Mouse (Mus musculus): ENCODE data around the gene Faf2. TPM values are rescaled to one million over a fixed set of nuclear protein-coding genes. Genes with fewer than 3 reads are reported as not detected.

Gene Faf2
- total and polyA plus RNA-seq, 3 experiments = 40.8 to 51.7 (median 43.7) TPM

- in situ Hi-C loops (cut with MboI; ENCODE audit: low pct_ligation_motif_present, low pct_unique_long_range_greater_than_20kb, low sequenced_read_pairs) (no loop called here), dilution Hi-C loops (cut with MboI; ENCODE audit: extremely low pct_ligation_motif_present, extremely low pct_unique_long_range_greater_than_20kb, low sequenced_read_pairs) (no loop called here)
- H3K36me3 ChIP-seq (replicated peaks in 1 of 2; ENCODE audit: control insufficient read depth in 1 of 2, insufficient read depth in 1 of 2, low read length in 1 of 2) = peaks cover 13 to 68% of the 10 kb centered on the region in 2 experiments
These were observed 31.3 kb upstream of the Faf2 start, which contains the start of the genes Nop16 and Higd2a for GRCm38 (mm10) chr13:54589996-54590951. Nop16 (minus strand) TSS chr13:54590090. Higd2a (plus strand) TSS chr13:54590207.

DNA sequence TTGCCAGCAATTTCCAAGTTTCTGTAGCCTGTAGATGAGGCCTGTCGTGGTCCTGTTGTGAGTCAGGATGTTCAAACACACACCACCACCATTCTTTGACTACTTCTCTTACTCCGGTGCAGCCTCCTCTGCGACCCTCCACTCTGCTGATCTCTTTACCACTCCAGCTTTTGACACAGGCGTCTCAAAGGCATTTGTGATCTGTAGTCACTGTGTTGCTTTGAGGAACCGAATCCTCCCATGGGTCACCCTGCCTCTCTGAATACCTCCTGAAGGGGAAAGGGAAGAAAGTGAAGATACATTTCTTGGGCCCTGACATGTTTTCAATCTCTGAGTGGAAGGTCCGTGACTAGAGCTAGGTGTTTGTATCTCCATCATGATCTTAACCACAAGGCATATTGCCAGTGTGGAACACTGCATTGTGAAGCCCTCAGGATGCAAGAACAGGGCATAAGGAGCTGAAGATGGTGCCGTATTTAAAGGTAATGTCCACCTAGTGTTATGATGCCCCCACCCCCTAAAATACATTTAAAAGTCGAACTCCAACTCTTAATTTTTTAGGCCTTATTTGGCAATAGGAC, 29.7 kb upstream of the Faf2 start:
- no peak for DNase-seq (ENCODE audit: extremely low read depth)
- Histone ChIP-seq H3K27ac (ENCODE audit: insufficient read depth, low read depth) (no peak overlapping the region), H3K4me2 (ENCODE audit: insufficient read depth, low read depth, poor library complexity, severe bottlenecking) (peak overlapping the region; percentile 65), H3K36me3 (replicated peaks in 1 of 2; ENCODE audit: control insufficient read depth in 1 of 2, insufficient read depth in 1 of 2, low read length in 1 of 2) (peaks cover 8 to 70% of the 10 kb centered on the region in 2 experiments), H3K27me3 (replicated peaks) (no peaks in the 10 kb centered on the region), H3K79me2 (replicated peaks; ENCODE audit: control insufficient read depth, extremely low read depth, insufficient read depth, poor library complexity, severe bottlenecking) (peaks cover 28% of the 10 kb centered on the region), H3K4me3 (replicated peaks in 1 of 3; ENCODE audit: low read depth in 2 of 3, low read length in 2 of 3, poor library complexity in 1 of 3) (no peak overlapping the region), H3K9ac (ENCODE audit: insufficient read depth, low read depth) (no peak overlapping the region), H3K4me1 (ENCODE audit: control insufficient read depth in 1 of 2, insufficient read depth in 2 of 2) (peaks cover 7 to 30% of the 10 kb centered on the region in 2 experiments), H3K9me3 (replicated peaks; ENCODE audit: low read length) (no peaks in the 10 kb centered on the region)
- dilution Hi-C loops (cut with MboI; ENCODE audit: extremely low pct_ligation_motif_present, extremely low pct_unique_long_range_greater_than_20kb, low sequenced_read_pairs) (no loop called here), in situ Hi-C loops (cut with MboI; ENCODE audit: low pct_ligation_motif_present, low pct_unique_long_range_greater_than_20kb, low sequenced_read_pairs) (no loop called here)
- TF ChIP-seq SMC3 (IDR thresholded peaks at IDR 0.05; ENCODE audit: low read depth, low read length) = no peak

More at GRCm38 (mm10) chr13:54589996-54590951, 31.3 kb upstream of the Faf2 start, which contains the start of the genes Nop16 and Higd2a:
- peak; percentile 99 for DNase-seq (ENCODE audit: extremely low read depth)
- H3K4me2 ChIP-seq (ENCODE audit: insufficient read depth, low read depth, poor library complexity, severe bottlenecking) = peak within 1 kb of the TSS; percentile 65
- TF ChIP-seq ZMIZ1 (IDR thresholded peaks at IDR 0.05; ENCODE audit: low read depth, low read length) = peak; percentile 90
- TF ChIP-seq HCFC1 (IDR thresholded peaks at IDR 0.05; ENCODE audit: low read depth, low read length) = peak; percentile 91
- TF ChIP-seq USF2 (conservative IDR thresholded peaks at IDR 0.05; ENCODE audit: low read depth, low read length) = no peak
- no peak for TF ChIP-seq MAFK (IDR thresholded peaks at IDR 0.05; ENCODE audit: insufficient replicate concordance, low read length)
- TF ChIP-seq MEF2A (IDR thresholded peaks at IDR 0.05; ENCODE audit: borderline replicate concordance, low read depth, low read length) = no peak
- TF ChIP-seq SMC3 (IDR thresholded peaks at IDR 0.05; ENCODE audit: low read depth, low read length) = no peak
- peak; percentile 99 for TF ChIP-seq MYC (IDR thresholded peaks at IDR 0.05; ENCODE audit: low read depth, low read length)
- TF ChIP-seq RAD21 (IDR thresholded peaks at IDR 0.05; ENCODE audit: low read depth, low read length) = no peak
- TF ChIP-seq POLR2AphosphoS2 (IDR thresholded peaks at IDR 0.05; ENCODE audit: low read depth, low read length) = peak; percentile 84; the same call in 1 of the 2 replicates
- TF ChIP-seq KAT2A (IDR thresholded peaks at IDR 0.05; ENCODE audit: insufficient replicate concordance, low read length) = peak; percentile 91; the same call in 1 of the 2 replicates
- peak; percentile 85 for TF ChIP-seq NRF1 (IDR thresholded peaks at IDR 0.05; ENCODE audit: low read depth, low read length)
- peak; percentile 48; the same call in 1 of the 2 replicates for TF ChIP-seq E2F4 (IDR thresholded peaks at IDR 0.05; ENCODE audit: insufficient replicate concordance, low read depth, low read length)
- peak; percentile 8; the same call in 1 of the 2 replicates for TF ChIP-seq IRF4 (IDR thresholded peaks at IDR 0.05; ENCODE audit: low read depth, low read length)
- TF ChIP-seq MAX (IDR thresholded peaks at IDR 0.05; ENCODE audit: low read length) = peak; percentile 95
- peak; percentile 94 for TF ChIP-seq NELFE (IDR thresholded peaks at IDR 0.05; ENCODE audit: low read depth, low read length)
- TF ChIP-seq JUN (IDR thresholded peaks at IDR 0.05; ENCODE audit: insufficient read depth, low read depth, low read length) = peak; percentile 3; the same call in 1 of the 2 replicates
- TF ChIP-seq MAZ (IDR thresholded peaks at IDR 0.05; ENCODE audit: low read depth, low read length) = peak; percentile 63; the same call in 1 of the 2 replicates
- peak; percentile 94 for TF ChIP-seq POLR2A (IDR thresholded peaks at IDR 0.05; ENCODE audit: low read depth, low read length)
- peak; percentile 60 for TF ChIP-seq TCF12 (IDR thresholded peaks at IDR 0.05; ENCODE audit: low read depth, low read length)
- TF ChIP-seq SIN3A (IDR thresholded peaks at IDR 0.05; ENCODE audit: low read length) = peak; percentile 84
- TF ChIP-seq BHLHE40 (IDR thresholded peaks at IDR 0.05; ENCODE audit: low read depth, low read length) = peak; percentile 40; the same call in 1 of the 2 replicates
- TF ChIP-seq PAX5 (IDR thresholded peaks at IDR 0.05; ENCODE audit: low read length) = no peak
- no peak for TF ChIP-seq CTCF (conservative IDR thresholded peaks at IDR 0.05 in 1 of 2, IDR thresholded peaks at IDR 0.05 in 1 of 2; ENCODE audit: low read depth in 2 of 2, low read length in 2 of 2)
- TF ChIP-seq TBP (conservative IDR thresholded peaks at IDR 0.05; ENCODE audit: low read depth, low read length) = peak; percentile 89
- TF ChIP-seq UBTF (IDR thresholded peaks at IDR 0.05; ENCODE audit: low read depth, low read length) = no peak; the same call in 1 of the 2 replicates
- TF ChIP-seq ZC3H11A (IDR thresholded peaks at IDR 0.05; ENCODE audit: low read depth, low read length) = no peak
- peak; percentile 98 for TF ChIP-seq MXI1 (IDR thresholded peaks at IDR 0.05; ENCODE audit: low read depth, low read length)
- peak; percentile 71 for TF ChIP-seq ELF1 (IDR thresholded peaks at IDR 0.05; ENCODE audit: low read depth, low read length)
- no peaks in the 10 kb centered on the region for H3K27me3 ChIP-seq (replicated peaks)
- peaks cover 7 to 32% of the 10 kb centered on the region in 2 experiments for H3K4me1 ChIP-seq (ENCODE audit: control insufficient read depth in 1 of 2, insufficient read depth in 2 of 2)
- H3K79me2 ChIP-seq (replicated peaks; ENCODE audit: control insufficient read depth, extremely low read depth, insufficient read depth, poor library complexity, severe bottlenecking) = peaks cover 28% of the 10 kb centered on the region
- H3K27ac ChIP-seq (ENCODE audit: insufficient read depth, low read depth) = peak within 1 kb of the TSS; percentile 28
- H3K9me3 ChIP-seq (replicated peaks; ENCODE audit: low read length) = no peaks in the 10 kb centered on the region
- H3K9ac ChIP-seq (ENCODE audit: insufficient read depth, low read depth) = peak within 1 kb of the TSS; percentile 85
- peak within 1 kb of the TSS; percentile 79 to 99 (median 94) for H3K4me3 ChIP-seq (replicated peaks in 1 of 3; ENCODE audit: low read depth in 2 of 3, low read length in 2 of 3, poor library complexity in 1 of 3)

Data from CH12.LX (cell line).